Mouse (Mus musculus): Measurements from ENCODE around the gene Gm21992. TPM values are rescaled to one million over a fixed set of nuclear protein-coding genes. Genes with fewer than 3 reads are reported as not detected.
A peak's percentile ranks its signal among the peaks of the same experiment; 100 is the strongest.

The Gm21992 gene
- polyA plus RNA-seq, 1 experiment from 2014 or later = 35.8 TPM

DNA sequence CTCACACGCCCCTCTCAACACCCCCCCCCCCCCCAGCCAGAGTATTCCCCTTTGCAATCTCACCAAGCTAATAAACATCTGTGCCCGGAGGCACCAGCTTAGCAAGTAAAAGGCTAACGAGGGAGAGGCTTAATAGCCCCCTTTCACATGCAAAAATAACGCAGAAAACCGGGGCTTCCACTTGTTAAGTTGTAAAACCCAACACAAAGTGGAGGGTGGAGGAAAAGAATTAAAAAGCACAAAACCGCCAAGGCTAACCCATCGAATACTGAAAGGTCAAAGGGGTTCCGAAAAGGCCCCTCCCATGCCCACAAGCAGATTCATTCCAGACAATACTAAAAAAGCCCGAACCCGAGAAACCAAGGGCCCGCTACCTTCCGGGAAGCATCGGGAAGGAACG is 1.1 kb downstream of the Gm21992 start:
- no peak for ATAC-seq (ENCODE audit: insufficient number of reproducible peaks, insufficient read depth, low FRiP score, low read depth)
- peak overlapping the region; percentile 76 for H3K9ac ChIP-seq (replicated peaks; ENCODE audit: low read depth, low read length)
- no peaks in the 10 kb centered on the region for H3K9me3 ChIP-seq (ENCODE audit: control insufficient read depth, low read depth, low read length)
- peak overlapping the region; percentile 93 for H3K4me3 ChIP-seq (ENCODE audit: low read depth, low read length)
- no peak overlapping the region for H3K27ac ChIP-seq (ENCODE audit: low read length)
- H3K36me3 ChIP-seq (ENCODE audit: control insufficient read depth, insufficient read depth, low read length) = no peaks in the 10 kb centered on the region
- peak overlapping the region; percentile 91 for H3K4me2 ChIP-seq (replicated peaks; ENCODE audit: low read depth, low read length)
- WGBS = under 1% methylated on average over 14 of the region's 14 CpGs
- H3K27me3 ChIP-seq (ENCODE audit: control insufficient read depth, insufficient read depth, low read length) = no peaks in the 10 kb centered on the region
- peaks cover 11% of the 10 kb centered on the region for H3K4me1 ChIP-seq (ENCODE audit: control insufficient read depth, insufficient read depth, low read length)

DNA sequence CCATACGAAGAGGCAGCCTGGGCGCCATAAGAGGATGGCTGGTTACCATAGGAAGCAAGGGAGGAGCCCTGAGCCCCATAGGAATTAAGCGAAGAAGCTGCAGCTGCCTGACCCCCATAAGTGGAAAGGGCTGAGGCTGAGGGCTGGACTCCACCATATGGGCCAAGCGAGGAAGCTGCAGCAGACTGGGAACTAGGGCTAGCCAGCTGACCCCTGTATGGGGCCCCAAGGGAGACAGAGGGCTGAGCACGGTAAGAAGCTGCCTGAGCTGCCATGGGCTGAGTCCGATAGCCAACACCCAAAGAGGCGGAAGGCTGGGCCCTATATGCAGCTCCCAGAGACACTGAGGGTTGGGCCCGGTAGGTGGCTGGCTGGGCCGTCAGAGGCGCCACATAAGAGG is 8.1 kb downstream of the Gm21992 start:
- peaks cover 54% of the 10 kb centered on the region for H3K36me3 ChIP-seq (ENCODE audit: control insufficient read depth, insufficient read depth, low read length)
- no peaks in the 10 kb centered on the region for H3K9me3 ChIP-seq (ENCODE audit: control insufficient read depth, low read depth, low read length)
- H3K4me3 ChIP-seq (ENCODE audit: low read depth, low read length) = no peak overlapping the region
- WGBS = 83% methylated on average over 10 of the region's 10 CpGs
- no peak overlapping the region for H3K4me2 ChIP-seq (replicated peaks; ENCODE audit: low read depth, low read length)
- no peak for ATAC-seq (ENCODE audit: insufficient number of reproducible peaks, insufficient read depth, low FRiP score, low read depth)
- no peak overlapping the region for H3K27ac ChIP-seq (ENCODE audit: low read length)
- H3K27me3 ChIP-seq (ENCODE audit: control insufficient read depth, insufficient read depth, low read length) = no peaks in the 10 kb centered on the region
- no peaks in the 10 kb centered on the region for H3K4me1 ChIP-seq (ENCODE audit: control insufficient read depth, insufficient read depth, low read length)
- H3K9ac ChIP-seq (replicated peaks; ENCODE audit: low read depth, low read length) = no peak overlapping the region

DNA sequence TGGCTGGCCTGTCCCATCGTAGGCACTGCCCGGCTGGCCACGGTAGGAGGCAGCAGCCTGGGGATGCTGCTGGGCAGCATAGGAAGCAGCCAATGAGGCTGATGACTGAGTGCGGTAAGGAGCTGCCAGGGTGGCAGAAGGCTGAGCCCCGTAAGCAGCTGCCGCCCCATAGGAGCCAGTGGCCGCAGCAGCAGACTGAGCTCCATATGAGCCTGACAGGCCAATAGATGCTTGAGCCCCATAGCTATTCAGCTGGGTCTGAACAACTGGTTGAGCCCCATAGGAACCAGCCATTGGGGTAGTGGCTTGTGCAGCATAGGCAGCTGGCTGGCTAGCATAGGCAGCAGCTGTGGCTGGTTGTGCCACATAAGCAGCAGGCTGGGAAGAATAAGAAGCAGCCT is 8.7 kb downstream of the Gm21992 start:
- Histone ChIP-seq H3K4me1 (ENCODE audit: control insufficient read depth, insufficient read depth, low read length) (no peaks in the 10 kb centered on the region), H3K4me3 (ENCODE audit: low read depth, low read length) (no peak overlapping the region), H3K27me3 (ENCODE audit: control insufficient read depth, insufficient read depth, low read length) (no peaks in the 10 kb centered on the region), H3K9me3 (ENCODE audit: control insufficient read depth, low read depth, low read length) (no peaks in the 10 kb centered on the region), H3K4me2 (replicated peaks; ENCODE audit: low read depth, low read length) (no peak overlapping the region), H3K36me3 (ENCODE audit: control insufficient read depth, insufficient read depth, low read length) (peaks cover 57% of the 10 kb centered on the region), H3K27ac (ENCODE audit: low read length) (no peak overlapping the region), H3K9ac (replicated peaks; ENCODE audit: low read depth, low read length) (no peak overlapping the region)
- no peak for ATAC-seq (ENCODE audit: insufficient number of reproducible peaks, insufficient read depth, low FRiP score, low read depth)
- 94% methylated on average over 7 of the region's 7 CpGs for WGBS

DNA sequence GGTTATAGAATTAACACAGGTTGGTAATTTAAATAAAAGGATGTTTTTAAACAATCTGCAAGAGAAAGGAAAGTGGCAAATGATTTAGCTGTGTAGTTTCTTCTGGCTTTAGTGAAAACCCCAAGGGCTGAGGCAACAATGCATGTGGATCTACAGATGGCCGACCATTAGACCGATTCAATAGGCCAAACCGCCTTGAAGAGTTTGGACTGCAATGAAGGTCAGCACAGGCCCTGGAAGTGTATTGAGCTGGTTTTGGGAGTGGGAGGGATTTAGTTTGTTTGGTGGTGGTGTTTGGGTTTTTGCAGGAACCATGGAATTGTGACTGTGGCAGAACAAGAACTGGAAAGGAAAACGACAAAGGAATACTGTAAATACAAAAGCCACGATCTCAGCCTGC is 12.3 kb downstream of the Gm21992 start:
- Histone ChIP-seq H3K36me3 (ENCODE audit: control insufficient read depth, insufficient read depth, low read length) (peaks cover 66% of the 10 kb centered on the region), H3K27ac (ENCODE audit: low read length) (no peak overlapping the region), H3K4me1 (ENCODE audit: control insufficient read depth, insufficient read depth, low read length) (no peaks in the 10 kb centered on the region), H3K4me2 (replicated peaks; ENCODE audit: low read depth, low read length) (no peak overlapping the region), H3K27me3 (ENCODE audit: control insufficient read depth, insufficient read depth, low read length) (no peaks in the 10 kb centered on the region), H3K9me3 (ENCODE audit: control insufficient read depth, low read depth, low read length) (no peaks in the 10 kb centered on the region), H3K9ac (replicated peaks; ENCODE audit: low read depth, low read length) (no peak overlapping the region), H3K4me3 (ENCODE audit: low read depth, low read length) (no peak overlapping the region)
- WGBS = 93% methylated on average over 5 of the region's 5 CpGs
- ATAC-seq (ENCODE audit: insufficient number of reproducible peaks, insufficient read depth, low FRiP score, low read depth) = no peak

DNA sequence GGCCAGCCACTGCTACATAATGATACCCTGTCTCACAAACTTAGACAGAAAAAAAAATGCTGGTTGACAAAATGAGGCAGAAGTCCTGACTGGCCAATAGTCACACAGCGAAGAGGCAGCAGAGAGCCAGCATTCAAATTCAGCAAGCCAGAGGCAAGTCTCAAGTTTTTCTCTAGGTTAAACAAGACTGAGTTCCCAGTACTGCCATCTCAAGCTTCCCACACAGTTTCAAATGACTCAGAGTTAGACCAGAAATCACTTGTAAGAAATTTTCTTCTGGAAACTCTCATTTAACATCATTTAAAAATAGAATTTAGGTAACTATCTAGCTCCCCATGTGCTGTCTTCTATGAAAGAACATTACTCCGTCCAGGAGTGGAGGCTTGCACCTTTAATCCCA is 13.6 kb downstream of the Gm21992 start:
- Histone ChIP-seq H3K4me3 (ENCODE audit: low read depth, low read length) (no peak overlapping the region), H3K4me1 (ENCODE audit: control insufficient read depth, insufficient read depth, low read length) (peaks cover 2% of the 10 kb centered on the region; the same call in 1 of the 2 replicates), H3K9me3 (ENCODE audit: control insufficient read depth, low read depth, low read length) (no peaks in the 10 kb centered on the region), H3K4me2 (replicated peaks; ENCODE audit: low read depth, low read length) (no peak overlapping the region), H3K27me3 (ENCODE audit: control insufficient read depth, insufficient read depth, low read length) (no peaks in the 10 kb centered on the region), H3K9ac (replicated peaks; ENCODE audit: low read depth, low read length) (no peak overlapping the region), H3K27ac (ENCODE audit: low read length) (no peak overlapping the region), H3K36me3 (ENCODE audit: control insufficient read depth, insufficient read depth, low read length) (peaks cover 56% of the 10 kb centered on the region)
- WGBS = 98% methylated on average over 2 of the region's 2 CpGs
- no peak for ATAC-seq (ENCODE audit: insufficient number of reproducible peaks, insufficient read depth, low FRiP score, low read depth)

DNA sequence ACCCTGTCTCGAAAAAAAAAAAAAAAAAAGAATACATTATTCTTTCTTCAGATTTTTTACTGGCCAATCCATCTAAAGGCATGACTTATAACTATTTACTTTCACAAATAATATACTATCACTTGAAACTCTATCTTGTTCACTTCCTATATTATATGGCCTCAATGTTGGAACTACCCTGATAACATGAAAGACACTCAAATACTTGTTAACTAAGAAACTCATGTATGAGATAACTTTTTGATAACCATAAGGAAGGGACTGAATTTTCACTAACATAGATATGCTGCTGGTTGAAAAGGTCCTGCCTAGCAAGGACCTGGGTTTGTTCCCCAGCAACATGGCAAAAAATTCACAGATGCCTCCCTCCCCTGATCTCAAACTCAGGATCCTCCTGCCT is 15.5 kb downstream of the Gm21992 start:
- H3K4me2 ChIP-seq (replicated peaks; ENCODE audit: low read depth, low read length) = no peak overlapping the region
- H3K36me3 ChIP-seq (ENCODE audit: control insufficient read depth, insufficient read depth, low read length) = peaks cover 49% of the 10 kb centered on the region
- ATAC-seq (ENCODE audit: insufficient number of reproducible peaks, insufficient read depth, low FRiP score, low read depth) = no peak
- H3K27me3 ChIP-seq (ENCODE audit: control insufficient read depth, insufficient read depth, low read length) = no peaks in the 10 kb centered on the region
- H3K27ac ChIP-seq (ENCODE audit: low read length) = no peak overlapping the region
- 63% methylated on average over 1 of the region's 1 CpGs for WGBS
- no peak overlapping the region for H3K4me3 ChIP-seq (ENCODE audit: low read depth, low read length)
- H3K4me1 ChIP-seq (ENCODE audit: control insufficient read depth, insufficient read depth, low read length) = peaks cover 11% of the 10 kb centered on the region
- no peaks in the 10 kb centered on the region for H3K9me3 ChIP-seq (ENCODE audit: control insufficient read depth, low read depth, low read length)
- H3K9ac ChIP-seq (replicated peaks; ENCODE audit: low read depth, low read length) = no peak overlapping the region

DNA sequence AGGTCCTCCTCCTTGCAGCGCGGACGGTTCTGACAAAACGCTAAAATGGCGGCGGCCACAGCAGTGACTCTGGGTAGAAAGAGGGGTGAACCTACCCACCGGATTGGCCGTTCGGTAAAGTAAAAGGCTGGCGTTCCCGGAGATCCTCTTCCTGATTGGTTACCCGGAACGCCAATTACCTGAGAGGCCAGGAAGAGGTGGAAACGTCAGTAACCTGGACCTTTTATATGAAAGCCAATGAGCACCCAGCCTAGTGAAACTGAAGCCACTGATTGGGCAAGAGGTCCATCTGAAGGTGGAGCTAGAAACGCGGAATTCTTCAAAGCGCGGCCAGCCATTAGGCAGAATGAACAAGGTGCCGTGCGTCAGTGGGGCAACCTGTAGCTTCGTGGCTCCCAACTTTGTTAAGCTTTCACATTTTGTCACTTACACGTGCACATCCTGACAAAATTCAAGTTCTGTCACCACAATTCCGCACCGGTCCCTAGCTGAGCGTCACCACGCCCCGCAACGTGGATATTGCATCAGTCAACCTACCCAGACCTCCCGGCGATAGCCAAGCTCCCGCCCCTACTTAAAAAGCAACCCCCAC is 17.5 kb downstream of the Gm21992 start, which contains the start of gene Rbm4:
Rbm4 (minus strand) TSS at position 71 of the 592 bp plus-strand sequence.
- peak within 1 kb of the TSS; percentile 78 for H3K4me2 ChIP-seq (replicated peaks; ENCODE audit: low read depth, low read length)
- peak within 1 kb of the TSS; percentile 86 for H3K4me3 ChIP-seq (ENCODE audit: low read depth, low read length)
- H3K4me1 ChIP-seq (ENCODE audit: control insufficient read depth, insufficient read depth, low read length) = peaks cover 19% of the 10 kb centered on the region
- WGBS = 0% methylated on average over 31 of the region's 31 CpGs
- H3K9ac ChIP-seq (replicated peaks; ENCODE audit: low read depth, low read length) = peak within 1 kb of the TSS; percentile 80
- H3K36me3 ChIP-seq (ENCODE audit: control insufficient read depth, insufficient read depth, low read length) = peaks cover 46% of the 10 kb centered on the region
- no peaks in the 10 kb centered on the region for H3K9me3 ChIP-seq (ENCODE audit: control insufficient read depth, low read depth, low read length)
- ATAC-seq (ENCODE audit: insufficient number of reproducible peaks, insufficient read depth, low FRiP score, low read depth) = peak; percentile 98
- H3K27me3 ChIP-seq (ENCODE audit: control insufficient read depth, insufficient read depth, low read length) = no peaks in the 10 kb centered on the region
- H3K27ac ChIP-seq (ENCODE audit: low read length) = peak within 1 kb of the TSS; percentile 82

DNA sequence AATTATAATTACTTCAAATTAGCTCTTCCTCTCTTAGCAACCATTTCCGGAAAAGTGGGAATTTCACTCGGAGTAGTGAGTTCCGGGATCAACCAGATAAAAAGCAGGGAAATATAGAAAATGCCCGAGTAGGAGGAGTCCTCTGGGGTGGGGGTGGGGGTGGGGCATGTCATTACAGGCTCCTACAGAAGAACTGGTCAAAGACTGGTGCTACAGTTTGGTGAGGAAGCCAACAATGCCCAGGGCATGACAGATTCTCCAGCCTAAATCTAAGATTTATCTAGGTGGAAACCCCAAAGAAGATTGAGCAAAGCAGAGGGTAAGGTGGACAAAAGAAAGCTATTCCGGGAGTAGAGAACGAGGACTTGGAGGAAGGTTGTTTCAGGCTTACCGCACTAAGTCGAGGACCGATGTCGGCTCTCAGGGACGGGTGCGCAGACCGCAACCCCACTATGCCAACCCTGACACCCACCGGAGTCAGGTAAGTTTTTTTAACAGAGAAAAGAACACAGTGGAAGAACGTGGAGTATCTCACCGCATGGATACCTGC is 18.1 kb downstream of the Gm21992 start:
- Histone ChIP-seq H3K4me1 (ENCODE audit: control insufficient read depth, insufficient read depth, low read length) (peaks cover 19% of the 10 kb centered on the region), H3K4me3 (ENCODE audit: low read depth, low read length) (peak overlapping the region; percentile 86), H3K4me2 (replicated peaks; ENCODE audit: low read depth, low read length) (peak overlapping the region; percentile 78), H3K9me3 (ENCODE audit: control insufficient read depth, low read depth, low read length) (no peaks in the 10 kb centered on the region), H3K27ac (ENCODE audit: low read length) (peak overlapping the region; percentile 82), H3K9ac (replicated peaks; ENCODE audit: low read depth, low read length) (peak overlapping the region; percentile 80), H3K36me3 (ENCODE audit: control insufficient read depth, insufficient read depth, low read length) (peaks cover 43% of the 10 kb centered on the region), H3K27me3 (ENCODE audit: control insufficient read depth, insufficient read depth, low read length) (no peaks in the 10 kb centered on the region)
- 0% methylated on average over 16 of the region's 16 CpGs for WGBS
- peak; percentile 57; the same call in 1 of the 2 replicates for ATAC-seq (ENCODE audit: insufficient number of reproducible peaks, insufficient read depth, low FRiP score, low read depth)

DNA sequence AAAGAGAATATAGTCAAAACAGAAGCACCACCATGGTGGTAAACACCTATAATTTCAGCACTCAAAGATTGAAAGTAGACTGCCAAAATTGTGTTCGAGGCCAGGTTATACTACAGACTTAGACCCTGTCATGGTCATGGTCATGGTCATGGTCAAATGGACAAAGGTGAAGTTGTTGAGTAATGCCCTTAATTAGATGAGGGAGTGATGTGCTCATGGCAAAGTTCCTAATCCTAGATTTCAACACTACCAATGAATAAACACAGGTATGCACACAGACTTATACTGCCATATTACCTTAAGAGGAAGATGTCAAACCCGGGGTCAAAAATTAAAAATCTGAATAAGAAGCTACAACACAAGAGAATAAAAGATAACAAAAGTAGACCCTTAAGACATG is 25.1 kb downstream of the Gm21992 start:
- 93% methylated on average over 2 of the region's 2 CpGs for WGBS
- Histone ChIP-seq H3K27me3 (ENCODE audit: control insufficient read depth, insufficient read depth, low read length) (no peaks in the 10 kb centered on the region), H3K27ac (ENCODE audit: low read length) (no peak overlapping the region), H3K4me1 (ENCODE audit: control insufficient read depth, insufficient read depth, low read length) (0 out of 2 replicates have a peak, but pooled peaks cover 8% of the 10 kb centered on the region), H3K9me3 (ENCODE audit: control insufficient read depth, low read depth, low read length) (no peaks in the 10 kb centered on the region), H3K9ac (replicated peaks; ENCODE audit: low read depth, low read length) (no peak overlapping the region), H3K4me3 (ENCODE audit: low read depth, low read length) (no peak overlapping the region), H3K36me3 (ENCODE audit: control insufficient read depth, insufficient read depth, low read length) (peaks cover 81% of the 10 kb centered on the region), H3K4me2 (replicated peaks; ENCODE audit: low read depth, low read length) (no peak overlapping the region)
- no peak for ATAC-seq (ENCODE audit: insufficient number of reproducible peaks, insufficient read depth, low FRiP score, low read depth)
